Mouse (Mus musculus) ES-E14 (cell line): ENCODE data around the gene Dnah14.

ENCODE experiments used
- ZC3H11A ChIP-seq: IDR thresholded peaks from 2 replicates; pipeline ENCODE4 v1.6.1; 2012; ENCODE audit warnings: low read depth, mild to moderate bottlenecking, inconsistent platforms, low read length, borderline replicate concordance
- ZNF384 ChIP-seq: IDR thresholded peaks from 2 replicates; pipeline ENCODE4 v1.6.1; 2012; ENCODE audit warnings: low read depth, low read length, inconsistent platforms

DNA sequence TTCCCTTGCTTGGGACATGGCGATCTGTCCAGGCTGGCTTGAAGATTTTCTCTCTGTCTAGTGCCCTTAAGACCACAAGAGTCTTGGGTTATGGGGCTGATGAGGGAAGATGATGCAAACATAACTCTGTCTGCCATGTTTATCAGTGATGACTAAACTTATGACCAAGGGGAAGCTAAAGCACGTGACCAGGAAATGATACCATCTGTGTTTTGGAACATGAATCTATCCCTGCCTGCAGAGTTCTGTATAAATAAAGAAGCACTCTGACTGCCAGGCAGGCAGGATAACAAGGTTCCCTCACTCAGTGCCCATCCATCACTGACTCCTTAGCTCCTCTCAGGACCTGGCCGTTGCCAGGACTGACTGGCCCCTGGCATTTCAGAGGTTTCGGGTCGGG, 157.2 kb downstream of the Dnah14 start:
- no peak for TF ChIP-seq ZC3H11A
- TF ChIP-seq ZNF384, result no peak
